Mouse (Mus musculus) hematopoietic stem cell, adult 5-6 weeks (primary cell): ENCODE results near the gene Lipc. TPM values are rescaled to one million over a fixed set of nuclear protein-coding genes. Genes with fewer than 3 reads are reported as not detected.

Source experiments
- ATAC-seq, 2 experiments: fragments of 125-278 bp in 1 of 2; replicated peaks in 1 of 2; 2 replicates each; pipeline ENCODE4 v1.8.0; 2016 to 2017; ENCODE audit warnings: inconsistent platforms in 2 of 2, mild to moderate bottlenecking in 2 of 2, moderate number of reproducible peaks in 2 of 2, low read depth in 1 of 2, moderate TSS enrichment in 1 of 2; ENCODE audit not compliant: low FRiP score in 2 of 2, poor library complexity in 2 of 2, severe bottlenecking in 2 of 2, insufficient read depth in 1 of 2, low TSS enrichment in 1 of 2
- total RNA-seq: library from RNA; stranded (forward); fragments of 172-1452, 232-1000 nt; gene quantifications from 2 replicates; pipeline ENCODE4 v1.2.3, GENCODE M21; 2017

The Lipc gene
- total RNA-seq, 1 experiment from 2014 or later: 0.55 TPM

GRCm38 (mm10) chr9:70927701-70928100 lies 24.3 kb downstream of the Lipc start:
- ATAC-seq: no peak

GRCm38 (mm10) chr9:70926820-70927588 lies 25.0 kb downstream of the Lipc start:
- peak; percentile 48 to 59; a peak in 3 of 4 replicates for ATAC-seq

- ATAC-seq: no peak
These were observed 26.8 kb downstream of the Lipc start for GRCm38 (mm10) chr9:70925225-70925624.

- no peak for ATAC-seq
These were observed 27.3 kb downstream of the Lipc start for GRCm38 (mm10) chr9:70924763-70925162.

- ATAC-seq: peak in 1 of 2 experiments; percentile 26; a peak in 1 of 4 replicates
These were observed 30.1 kb downstream of the Lipc start for GRCm38 (mm10) chr9:70921781-70922565.

- ATAC-seq: no peak
These were observed 30.9 kb downstream of the Lipc start for GRCm38 (mm10) chr9:70921132-70921531.

GRCm38 (mm10) chr9:70919271-70919670 lies 32.8 kb downstream of the Lipc start:
- ATAC-seq: no peak

GRCm38 (mm10) chr9:70916516-70916915 lies 35.5 kb downstream of the Lipc start:
- no peak for ATAC-seq

GRCm38 (mm10) chr9:70915356-70915685 lies 36.7 kb downstream of the Lipc start:
- ATAC-seq: no peak

GRCm38 (mm10) chr9:70914659-70915355 lies 37.2 kb downstream of the Lipc start:
- no peak for ATAC-seq

- no peak for ATAC-seq
These were observed 40.9 kb downstream of the Lipc start for GRCm38 (mm10) chr9:70911163-70911562.

GRCm38 (mm10) chr9:70910351-70910750 lies 41.7 kb downstream of the Lipc start:
- ATAC-seq: no peak

GRCm38 (mm10) chr9:70902821-70903730 lies 49.0 kb downstream of the Lipc start:
- ATAC-seq: no peak

GRCm38 (mm10) chr9:70894201-70894600 lies 57.8 kb downstream of the Lipc start:
- no peak for ATAC-seq

- ATAC-seq: no peak
These were observed 58.5 kb downstream of the Lipc start for GRCm38 (mm10) chr9:70893526-70893925.

- ATAC-seq: no peak
These were observed 59.4 kb downstream of the Lipc start for GRCm38 (mm10) chr9:70892627-70893026.

GRCm38 (mm10) chr9:70891431-70892133 lies 60.4 kb downstream of the Lipc start:
- ATAC-seq: peak; percentile 76 to 82
